Mouse (Mus musculus) embryonic facial prominence, embryonic 13.5 days (tissue): ENCODE data around the gene Optc. TPM values are rescaled to one million over a fixed set of nuclear protein-coding genes. Genes with fewer than 3 reads are reported as not detected.

Experiments used
- ATAC-seq: fragments of 200-750 bp; cut with Nextera tagmentation; 2 replicates; pipeline ENCODE4 v1.8.0; 2017; ENCODE audit warnings: low read depth; ENCODE audit not compliant: insufficient number of reproducible peaks, insufficient read depth, low FRiP score, low TSS enrichment
- H3K27ac ChIP-seq: fragments of 300-500 bp; sonication (generic); 2 replicates; pipeline ENCODE4 v1.5.1; 2015; ENCODE audit warnings: moderate library complexity, mild to moderate bottlenecking, inconsistent platforms
- H3K27me3 ChIP-seq: fragments of 300-500 bp; sonication (generic); 2 replicates; pipeline ENCODE4 v1.6.1; 2015; ENCODE audit warnings: mild to moderate bottlenecking, inconsistent platforms
- H3K36me3 ChIP-seq: fragments of 300-500 bp; sonication (generic); 2 replicates; pipeline ENCODE4 v1.6.1; 2015; ENCODE audit warnings: mild to moderate bottlenecking, inconsistent platforms
- H3K4me1 ChIP-seq: fragments of 300-500 bp; sonication (generic); 2 replicates; pipeline ENCODE4 v1.6.1; 2015; ENCODE audit warnings: inconsistent platforms
- H3K4me2 ChIP-seq: fragments of 300-500 bp; sonication (generic); 2 replicates; pipeline ENCODE4 v1.6.1; 2015; ENCODE audit warnings: moderate library complexity, mild to moderate bottlenecking, inconsistent platforms
- H3K4me3 ChIP-seq: fragments of 300-500 bp; sonication (generic); 2 replicates; pipeline ENCODE4 v1.5.1; 2015; ENCODE audit warnings: mild to moderate bottlenecking, inconsistent platforms
- H3K9ac ChIP-seq: fragments of 300-500 bp; sonication (generic); 2 replicates; pipeline ENCODE4 v1.6.1; 2015; ENCODE audit warnings: mild to moderate bottlenecking, inconsistent platforms
- H3K9me3 ChIP-seq: fragments of 300-500 bp; sonication (generic); 2 replicates; pipeline ENCODE4 v1.6.1; 2016; ENCODE audit warnings: inconsistent platforms
- WGBS: fragments of 180-500 bp; shearing (Covaris S2); methylation state at CpG from one replicate; pipeline ENCODE4 v1.1.7; 2015; ENCODE audit warnings: mixed read lengths; 5-methylcytosine and 5-hydroxymethylcytosine counted together
- polyA plus RNA-seq: library from polyadenylated mRNA; unstranded; fragments of >200 nt; fragmentation: Nextera tagmentation; extraction: Ambion mirVana; gene quantifications from 2 replicates; pipeline ENCODE4 v1.2.1, GENCODE M21; 2015

Optc gene
- polyA plus RNA-seq, 1 experiment from 2014 or later, result 0.81 TPM

DNA sequence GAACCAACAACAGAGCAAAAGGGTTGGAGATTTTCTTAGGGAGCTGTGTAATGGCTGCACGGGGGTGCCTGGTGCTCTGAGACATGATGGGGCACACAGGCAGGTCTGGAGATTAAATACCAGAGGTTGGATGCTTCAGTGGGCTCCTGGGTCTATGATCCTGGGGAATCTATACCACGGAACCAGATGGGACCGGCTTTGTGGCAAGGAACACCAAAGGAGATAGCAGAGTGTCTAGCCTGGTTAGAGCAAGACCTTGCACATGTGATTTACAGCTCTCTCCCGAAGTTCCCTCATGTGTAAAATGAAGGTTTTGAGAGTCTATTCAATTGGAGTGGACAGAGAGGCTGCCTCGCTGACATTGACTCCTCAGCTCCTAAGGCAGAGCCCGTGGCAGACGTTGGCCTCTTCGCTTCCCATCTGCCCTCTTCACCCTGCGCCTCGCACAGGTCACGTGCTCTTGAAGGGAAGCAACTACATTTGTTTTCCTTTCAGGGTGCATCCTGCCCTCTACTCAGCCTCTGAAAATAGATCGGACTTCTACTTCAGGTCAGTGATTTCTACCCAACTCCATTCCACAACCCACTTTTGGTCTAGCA lies 28.9 kb downstream of the Optc start:
- H3K36me3 ChIP-seq, result no peaks in the 10 kb centered on the region
- no peaks in the 10 kb centered on the region for H3K27me3 ChIP-seq

DNA sequence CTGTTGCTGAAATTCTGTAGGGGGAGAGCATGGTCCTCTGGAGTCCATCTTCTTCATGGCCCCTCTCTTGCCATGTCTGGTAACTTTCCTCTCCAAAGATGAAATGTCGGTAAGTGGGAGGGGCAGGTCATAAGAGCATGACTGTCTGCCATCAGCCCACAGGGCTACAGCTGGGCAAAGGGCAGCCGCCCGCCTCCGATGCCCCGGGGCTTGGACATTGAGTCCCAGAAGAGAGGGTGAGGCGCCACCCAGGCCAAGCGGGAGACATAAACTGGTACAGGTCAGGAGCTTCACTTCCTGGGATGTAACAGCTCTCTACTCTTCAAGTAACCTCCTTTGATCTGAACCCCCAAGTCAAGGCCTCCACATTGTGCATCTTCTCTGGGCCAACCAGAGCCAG lies 30.9 kb downstream of the Optc start:
- H3K4me2 ChIP-seq, result no peak overlapping the region
- H3K9me3 ChIP-seq, result no peaks in the 10 kb centered on the region
- no peaks in the 10 kb centered on the region for H3K36me3 ChIP-seq
- ATAC-seq, result no peak
- H3K9ac ChIP-seq, result no peak overlapping the region
- H3K4me1 ChIP-seq, result peaks cover 20% of the 10 kb centered on the region
- WGBS, result 76% methylated on average over 7 of the region's 7 CpGs
- no peak overlapping the region for H3K27ac ChIP-seq
- no peak overlapping the region for H3K4me3 ChIP-seq
- no peaks in the 10 kb centered on the region for H3K27me3 ChIP-seq

More for the DNA sequence above, 28.9 kb downstream of the Optc start:
- WGBS, result 60% methylated on average over 12 of the region's 12 CpGs
- H3K9me3 ChIP-seq, result no peaks in the 10 kb centered on the region
- no peak for ATAC-seq
- no peak overlapping the region for H3K9ac ChIP-seq
- no peak overlapping the region for H3K27ac ChIP-seq
- H3K4me2 ChIP-seq, result no peak overlapping the region
- peaks cover 26% of the 10 kb centered on the region for H3K4me1 ChIP-seq
- H3K4me3 ChIP-seq, result no peak overlapping the region

DNA sequence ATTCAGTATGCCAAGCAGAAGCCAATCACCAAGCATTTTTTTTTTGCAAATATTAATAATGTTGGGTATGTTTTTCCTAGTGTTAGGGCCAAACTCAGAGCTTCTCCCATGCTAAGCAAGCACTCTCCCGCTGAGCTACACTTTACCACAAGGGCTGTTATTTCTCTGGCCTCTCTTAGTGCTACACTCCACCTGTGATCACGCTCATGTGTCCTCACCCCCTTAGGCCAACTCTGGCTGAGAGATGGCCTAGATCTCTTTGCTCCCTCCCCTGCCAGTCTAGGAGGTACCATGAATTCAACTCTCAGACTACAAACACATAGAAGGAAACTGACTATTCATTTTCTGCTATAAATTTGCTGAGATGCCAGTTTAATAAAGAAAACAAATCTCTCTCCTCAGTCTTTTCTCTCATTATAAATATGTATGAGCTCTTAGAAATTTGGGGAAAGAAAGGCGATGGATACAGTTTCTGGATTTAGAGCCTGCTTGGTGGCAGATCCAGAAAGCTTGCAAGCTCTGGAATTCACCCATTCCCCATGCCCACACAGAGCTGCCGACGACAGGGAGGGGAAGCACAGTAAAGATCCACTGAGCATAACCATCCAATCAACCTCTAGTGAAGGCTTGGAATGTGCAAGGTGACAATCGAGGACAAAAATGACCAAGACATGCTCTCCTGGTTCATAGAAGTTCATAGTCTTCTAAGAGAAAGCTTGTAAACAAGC lies 34.5 kb downstream of the Optc start:
- ATAC-seq, result no peak
- WGBS, result 83% methylated on average over 6 of the region's 6 CpGs
- H3K4me3 ChIP-seq, result no peak overlapping the region
- no peaks in the 10 kb centered on the region for H3K27me3 ChIP-seq
- H3K4me1 ChIP-seq, result peaks cover 9% of the 10 kb centered on the region; the same call in 1 of the 2 replicates
- no peak overlapping the region for H3K27ac ChIP-seq
- no peaks in the 10 kb centered on the region for H3K9me3 ChIP-seq
- H3K4me2 ChIP-seq, result no peak overlapping the region
- no peak overlapping the region for H3K9ac ChIP-seq
- H3K36me3 ChIP-seq, result no peaks in the 10 kb centered on the region

DNA sequence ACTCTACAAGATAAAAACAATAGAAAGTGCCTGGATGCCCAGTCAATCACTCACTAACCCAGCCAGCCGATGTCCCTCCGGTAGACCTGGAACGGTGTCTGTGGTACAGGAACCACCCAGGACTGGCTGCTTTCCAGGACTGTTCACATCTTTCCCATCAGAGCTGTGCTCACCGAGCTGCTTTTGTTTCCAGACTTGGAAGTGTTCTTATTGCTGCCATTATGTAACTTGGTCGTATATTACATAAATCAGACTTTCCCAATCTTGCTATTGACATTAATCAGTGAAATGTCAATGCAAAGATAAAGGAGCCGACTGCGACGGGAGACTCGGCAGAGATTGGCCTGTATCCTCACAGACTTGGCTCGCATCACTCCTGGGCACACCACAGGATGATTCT lies 36.6 kb downstream of the Optc start:
- WGBS, result 84% methylated on average over 10 of the region's 10 CpGs

DNA sequence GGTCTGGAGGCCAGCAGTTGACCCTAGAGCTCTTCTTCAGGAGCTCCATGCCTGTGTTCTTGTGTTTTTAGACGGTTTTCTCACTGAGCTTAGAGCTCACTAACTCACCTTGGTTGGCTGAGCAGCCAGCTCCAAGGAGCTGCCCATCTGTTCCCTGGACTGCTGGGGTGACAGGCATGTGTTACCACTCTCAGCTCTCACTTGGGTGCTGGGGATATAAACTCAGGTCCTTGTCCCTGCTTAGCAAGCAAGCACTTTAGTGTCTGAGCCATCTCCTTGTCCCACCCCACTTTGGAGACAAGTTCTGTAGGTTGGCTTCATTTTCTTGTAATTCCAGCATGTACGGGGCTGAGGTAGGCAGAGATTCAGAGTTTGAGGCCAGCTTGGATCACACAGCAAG lies 38.6 kb downstream of the Optc start:
- Histone ChIP-seq H3K36me3 (no peaks in the 10 kb centered on the region), H3K4me3 (no peak overlapping the region), H3K9me3 (no peaks in the 10 kb centered on the region), H3K27me3 (no peaks in the 10 kb centered on the region), H3K4me2 (no peak overlapping the region), H3K9ac (no peak overlapping the region), H3K27ac (no peak overlapping the region), H3K4me1 (peaks cover 1% of the 10 kb centered on the region)
- 60% methylated on average over 2 of the region's 2 CpGs for WGBS
- no peak for ATAC-seq

More for the DNA sequence above, 36.6 kb downstream of the Optc start:
- no peak overlapping the region for H3K4me3 ChIP-seq
- no peaks in the 10 kb centered on the region for H3K27me3 ChIP-seq
- no peak overlapping the region for H3K27ac ChIP-seq
- H3K4me2 ChIP-seq, result no peak overlapping the region
- no peaks in the 10 kb centered on the region for H3K36me3 ChIP-seq
- no peak overlapping the region for H3K9ac ChIP-seq
- no peaks in the 10 kb centered on the region for H3K9me3 ChIP-seq
- ATAC-seq, result no peak
- H3K4me1 ChIP-seq, result no peaks in the 10 kb centered on the region

DNA sequence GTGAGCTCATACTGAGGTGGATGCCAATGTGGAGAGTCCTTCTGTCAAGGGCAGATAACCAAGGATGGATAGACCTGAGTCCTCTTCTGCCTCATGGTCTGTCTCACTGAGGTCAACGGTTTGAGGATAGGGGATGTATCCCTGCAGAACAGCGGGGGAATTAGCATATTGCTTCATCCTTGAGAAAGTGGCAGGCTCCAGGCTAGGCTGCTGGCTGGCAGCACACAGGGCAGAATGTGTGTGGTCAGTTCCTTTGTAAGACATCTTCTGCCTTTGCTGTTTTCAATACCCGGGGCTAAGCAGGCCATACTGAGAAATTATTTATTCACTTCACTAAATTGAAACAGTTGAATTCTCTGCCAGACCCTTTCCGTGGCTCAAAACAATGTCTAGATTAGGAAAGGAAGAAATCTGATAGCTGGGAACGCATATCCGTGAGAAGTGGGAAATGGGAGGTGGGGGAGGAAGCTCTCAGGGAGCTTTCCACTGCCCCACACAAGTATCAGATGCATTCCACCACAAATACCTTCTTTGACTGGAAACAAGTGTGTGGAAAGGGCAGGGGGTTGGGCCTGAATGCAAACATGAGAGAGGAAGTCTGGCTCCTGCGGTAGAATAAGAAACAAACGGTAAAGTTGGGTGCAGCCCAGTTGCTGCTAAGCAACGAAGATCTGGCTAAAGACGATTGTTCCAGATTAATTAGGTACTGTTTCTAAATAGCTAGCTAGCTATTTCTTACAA lies 44.4 kb downstream of the Optc start:
- peak overlapping the region; percentile 37 for H3K4me2 ChIP-seq
- 0 out of 2 replicates have a peak, but pooled peaks have one; percentile 48 for ATAC-seq
- no peak overlapping the region for H3K4me3 ChIP-seq
- no peak overlapping the region for H3K9ac ChIP-seq
- WGBS, result 8% methylated on average over 10 of the region's 10 CpGs
- H3K4me1 ChIP-seq, result peaks cover 35% of the 10 kb centered on the region
- no peaks in the 10 kb centered on the region for H3K9me3 ChIP-seq
- no peaks in the 10 kb centered on the region for H3K27me3 ChIP-seq
- peak overlapping the region; percentile 85 for H3K27ac ChIP-seq
- no peaks in the 10 kb centered on the region for H3K36me3 ChIP-seq

DNA sequence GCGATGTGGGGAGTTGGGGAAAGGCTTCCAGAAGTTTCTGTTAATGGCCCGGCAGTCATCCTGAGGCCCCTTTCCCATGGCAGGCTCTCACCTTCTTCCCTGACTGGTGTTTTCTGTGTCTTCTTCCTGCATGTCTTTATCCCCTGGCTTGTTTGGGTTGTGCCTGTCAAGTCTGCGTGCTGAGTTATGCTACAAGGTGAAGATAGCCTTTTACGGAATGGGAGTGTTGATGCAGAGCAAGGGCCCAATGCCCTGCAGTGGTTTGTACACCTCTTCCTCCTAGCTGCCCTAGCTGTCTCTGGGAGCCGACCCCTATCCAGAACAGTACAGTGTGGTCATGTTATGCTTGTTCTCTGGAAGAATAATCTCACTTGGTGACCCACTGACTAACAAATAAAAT lies 46.8 kb downstream of the Optc start:
- no peaks in the 10 kb centered on the region; the same call in 1 of the 2 replicates for H3K27me3 ChIP-seq
- ATAC-seq, result no peak
- H3K27ac ChIP-seq, result no peak overlapping the region
- H3K9me3 ChIP-seq, result no peaks in the 10 kb centered on the region
- 77% methylated on average over 5 of the region's 5 CpGs for WGBS
- no peaks in the 10 kb centered on the region for H3K36me3 ChIP-seq
- H3K4me2 ChIP-seq, result no peak overlapping the region
- no peak overlapping the region for H3K4me3 ChIP-seq
- peaks cover 47% of the 10 kb centered on the region for H3K4me1 ChIP-seq
- no peak overlapping the region for H3K9ac ChIP-seq

DNA sequence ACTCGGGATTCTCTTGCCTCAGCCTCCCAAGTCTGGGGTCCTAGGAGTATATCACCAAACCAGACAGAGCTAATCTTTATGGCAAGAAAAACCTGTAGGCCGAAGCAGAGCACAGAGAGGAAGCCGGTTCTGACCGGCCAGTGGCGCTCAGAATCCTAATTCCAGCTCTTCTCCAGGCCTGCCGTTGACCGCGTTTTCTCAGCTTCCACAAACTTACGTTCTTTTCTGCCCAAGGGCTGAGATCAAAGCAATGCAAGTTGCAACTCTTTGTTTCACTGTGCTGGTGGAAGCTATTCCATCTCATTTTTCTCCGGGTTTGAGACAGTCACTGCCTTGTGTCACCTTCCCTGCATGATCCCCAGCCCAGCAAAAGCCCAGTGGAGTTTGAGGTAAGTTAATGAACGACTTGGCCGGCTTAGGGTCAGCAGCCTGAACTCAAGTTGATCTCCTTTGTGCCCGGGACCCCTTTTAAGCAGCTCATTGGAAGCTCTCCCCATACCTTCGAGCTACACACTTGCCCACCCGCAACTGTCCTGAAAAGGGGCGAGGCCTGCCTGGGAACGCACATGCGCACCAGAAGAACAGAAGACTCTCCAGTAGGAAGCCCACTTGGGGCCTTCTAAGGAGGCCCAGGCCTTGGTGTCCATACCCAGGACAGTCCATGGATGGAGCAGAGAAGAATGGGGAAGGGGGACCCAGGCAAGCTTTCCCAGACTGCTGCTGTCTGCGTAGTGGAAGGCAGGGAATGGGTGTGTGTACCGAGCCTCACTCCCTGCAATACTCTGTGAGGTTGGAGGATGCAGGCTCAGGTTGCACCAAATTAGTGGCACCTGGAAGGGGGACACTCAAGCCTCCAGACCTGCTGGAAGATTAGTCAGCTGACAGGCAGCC lies 47.7 kb downstream of the Optc start:
- no peak overlapping the region for H3K4me3 ChIP-seq
- no peak overlapping the region for H3K27ac ChIP-seq
- H3K4me2 ChIP-seq, result no peak overlapping the region
- peaks cover 56% of the 10 kb centered on the region for H3K4me1 ChIP-seq
- H3K9ac ChIP-seq, result no peak overlapping the region
- no peaks in the 10 kb centered on the region for H3K9me3 ChIP-seq
- WGBS, result 70% methylated on average over 20 of the region's 20 CpGs
- no peak for ATAC-seq
- H3K36me3 ChIP-seq, result no peaks in the 10 kb centered on the region
- no peaks in the 10 kb centered on the region; the same call in 1 of the 2 replicates for H3K27me3 ChIP-seq

DNA sequence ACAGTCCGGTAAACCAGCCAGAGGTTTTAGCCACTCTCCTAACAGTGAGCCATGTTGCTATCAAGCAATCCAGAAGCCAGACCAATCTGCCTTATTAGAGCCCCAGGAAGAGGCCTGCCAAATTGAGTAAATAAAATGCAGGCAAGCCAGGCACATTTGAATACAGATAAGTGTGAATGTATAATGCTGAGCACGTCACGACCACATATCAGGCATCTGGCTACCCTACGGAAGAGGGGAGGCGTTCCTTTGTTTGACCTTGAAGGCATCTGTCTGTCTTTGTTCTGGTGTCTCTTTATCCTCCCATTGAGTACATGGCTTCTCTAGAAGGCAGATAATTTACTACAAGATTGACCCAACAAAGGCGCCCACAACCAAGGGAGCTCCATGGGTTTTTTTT lies 48.5 kb downstream of the Optc start:
- H3K9ac ChIP-seq, result no peak overlapping the region
- H3K27me3 ChIP-seq, result no peaks in the 10 kb centered on the region; the same call in 1 of the 2 replicates
- no peak overlapping the region for H3K4me2 ChIP-seq
- no peaks in the 10 kb centered on the region for H3K9me3 ChIP-seq
- no peaks in the 10 kb centered on the region for H3K36me3 ChIP-seq
- no peak overlapping the region for H3K27ac ChIP-seq
- 66% methylated on average over 6 of the region's 6 CpGs for WGBS
- no peak overlapping the region for H3K4me3 ChIP-seq
- no peak for ATAC-seq
- peaks cover 62% of the 10 kb centered on the region for H3K4me1 ChIP-seq

DNA sequence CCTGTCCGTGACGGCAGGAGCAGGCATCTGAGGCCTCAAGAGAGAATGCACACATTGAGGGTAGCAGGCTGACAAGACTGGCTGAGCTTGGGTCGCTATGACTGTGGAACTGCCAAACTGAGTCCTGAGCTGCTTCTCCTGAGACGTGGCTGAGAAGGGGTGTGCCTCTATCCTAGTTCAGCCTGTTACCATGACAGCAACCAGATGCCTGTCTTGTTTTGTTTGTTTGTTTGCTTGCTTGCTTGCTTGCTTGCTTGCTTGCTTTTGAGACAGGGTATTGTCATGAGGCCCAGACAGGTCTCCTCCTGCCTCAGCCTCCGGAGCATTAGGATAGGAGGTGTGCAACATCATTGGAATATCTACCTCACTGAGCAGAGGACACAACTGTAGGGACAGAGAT lies 50.0 kb downstream of the Optc start:
- ATAC-seq, result no peak
- Histone ChIP-seq H3K27ac (no peak overlapping the region), H3K4me2 (no peak overlapping the region), H3K9ac (no peak overlapping the region), H3K9me3 (no peaks in the 10 kb centered on the region), H3K4me3 (no peak overlapping the region), H3K27me3 (no peaks in the 10 kb centered on the region; the same call in 1 of the 2 replicates), H3K4me1 (peaks cover 50% of the 10 kb centered on the region), H3K36me3 (no peaks in the 10 kb centered on the region)
- WGBS, result 79% methylated on average over 5 of the region's 5 CpGs

DNA sequence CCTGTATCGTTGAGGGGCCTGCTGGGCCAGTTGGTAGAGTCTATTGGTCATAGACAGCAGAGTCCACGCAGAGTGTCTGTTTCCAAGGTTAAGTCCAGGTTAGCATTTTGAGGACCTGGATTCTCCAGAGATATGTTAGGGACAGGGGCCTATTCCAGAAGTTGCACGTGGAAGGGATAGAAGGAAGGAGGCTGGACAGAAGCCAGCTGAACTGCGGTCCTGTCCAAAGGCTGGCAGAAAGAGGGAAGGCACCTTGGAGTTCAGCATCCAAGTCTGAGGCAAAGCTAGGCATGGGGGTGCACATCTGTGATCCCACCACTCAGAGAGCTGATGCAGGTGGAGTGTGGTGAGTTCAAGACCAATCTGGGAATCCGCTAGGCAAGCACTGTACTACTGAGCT lies 50.6 kb downstream of the Optc start:
- 93% methylated on average over 5 of the region's 5 CpGs for WGBS
- Histone ChIP-seq H3K4me1 (peaks cover 48% of the 10 kb centered on the region), H3K27me3 (no peaks in the 10 kb centered on the region; the same call in 1 of the 2 replicates), H3K9ac (no peak overlapping the region), H3K36me3 (no peaks in the 10 kb centered on the region), H3K4me3 (no peak overlapping the region), H3K27ac (no peak overlapping the region), H3K4me2 (no peak overlapping the region), H3K9me3 (no peaks in the 10 kb centered on the region)
- no peak for ATAC-seq
